Mouse (Mus musculus): ENCODE measurements around the gene 1700056E22Rik.

DNA sequence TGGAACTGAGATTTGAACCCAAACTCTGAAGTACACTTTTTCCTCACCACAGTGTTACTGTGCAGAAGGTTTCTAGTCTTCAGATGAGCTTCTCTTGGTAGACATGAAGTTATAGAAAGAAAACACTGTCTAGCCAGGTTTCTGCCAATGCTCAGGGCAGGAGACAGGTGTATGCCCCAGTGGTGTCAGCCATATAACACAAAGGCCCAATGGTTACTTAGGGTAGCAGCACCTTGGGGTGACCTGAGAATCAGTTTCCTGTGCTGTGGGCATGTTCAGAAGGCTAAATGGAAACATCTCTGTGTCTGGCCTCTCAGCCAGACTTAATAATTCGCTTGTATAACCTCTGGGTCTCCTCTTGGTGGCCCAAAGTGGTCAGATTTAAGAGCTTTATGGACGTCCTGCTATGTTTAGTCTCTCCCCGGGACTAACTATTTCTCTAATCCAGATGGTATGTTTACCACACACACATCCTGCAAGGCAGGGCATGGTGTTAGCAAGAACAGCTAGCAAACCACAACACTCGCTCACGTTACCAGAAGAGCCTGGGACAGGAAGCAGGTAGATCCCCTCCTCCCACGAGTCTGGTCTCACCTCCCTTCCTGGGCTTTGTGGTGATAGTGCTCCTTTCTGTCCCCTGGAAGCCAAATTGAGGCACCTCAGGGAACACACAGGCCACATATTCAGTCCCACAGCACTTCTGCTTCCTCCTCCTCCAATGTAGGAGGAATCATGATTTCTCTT is 28.6 kb downstream of the 1700056E22Rik start:
- TF ChIP-seq MAFK (IDR thresholded peaks at IDR 0.05; ENCODE audit: insufficient read depth, low read depth, low read length) (no peak), ZNF384 (IDR thresholded peaks at IDR 0.05; ENCODE audit: low read depth, low read length) (no peak), HCFC1 (IDR thresholded peaks at IDR 0.05; ENCODE audit: borderline replicate concordance, insufficient read depth, low read length) (no peak), ZC3H11A (IDR thresholded peaks at IDR 0.05; ENCODE audit: borderline replicate concordance, low read depth, low read length) (no peak)
